Mouse (Mus musculus): Measurements from ENCODE around the gene Pla2g4f. TPM values are rescaled to one million over a fixed set of nuclear protein-coding genes. Genes with fewer than 3 reads are reported as not detected.

Gene Pla2g4f
- polyA plus RNA-seq, 1 experiment from 2014 or later = not detected

DNA sequence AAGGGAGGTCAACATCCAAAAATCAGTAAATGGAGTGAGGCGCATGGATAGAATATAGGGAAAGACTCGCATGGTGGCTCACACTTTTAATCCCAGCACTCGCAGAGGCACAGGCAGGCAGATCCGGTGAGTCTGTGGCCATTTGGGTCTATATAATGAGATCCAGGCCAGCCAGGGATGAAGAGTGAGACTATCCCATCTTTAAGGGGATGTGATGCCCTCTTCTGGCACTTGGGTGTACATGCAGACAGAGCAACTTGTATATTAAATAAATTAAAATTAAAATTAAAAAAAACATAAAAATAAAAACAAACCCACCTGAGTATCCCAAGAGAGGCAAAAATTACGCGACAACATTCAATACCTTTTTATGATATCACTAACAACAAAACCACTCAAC is 48.4 kb downstream of the Pla2g4f start:
- ATAC-seq (ENCODE audit: low FRiP score) = no peak
- no peaks in the 10 kb centered on the region for H3K27me3 ChIP-seq (ENCODE audit: control insufficient read depth, insufficient read depth, low read length)
- no peaks in the 10 kb centered on the region for H3K9me3 ChIP-seq (ENCODE audit: control insufficient read depth, low read length)
- WGBS = 72% methylated on average over 6 of the region's 6 CpGs
- H3K4me1 ChIP-seq (replicated peaks; ENCODE audit: control insufficient read depth, insufficient read depth, low read length) = no peaks in the 10 kb centered on the region
- no peak overlapping the region for H3K4me3 ChIP-seq (ENCODE audit: low read depth, low read length)
- no peak overlapping the region for H3K9ac ChIP-seq (ENCODE audit: low read depth, low read length)
- DNase-seq (ENCODE audit: low spot score) = no peak
- no peaks in the 10 kb centered on the region for H3K36me3 ChIP-seq (ENCODE audit: control insufficient read depth, insufficient read depth, low read length)
- H3K27ac ChIP-seq (ENCODE audit: low read depth, low read length) = no peak overlapping the region
- H3K4me2 ChIP-seq (replicated peaks; ENCODE audit: low read depth, low read length) = no peak overlapping the region

DNA sequence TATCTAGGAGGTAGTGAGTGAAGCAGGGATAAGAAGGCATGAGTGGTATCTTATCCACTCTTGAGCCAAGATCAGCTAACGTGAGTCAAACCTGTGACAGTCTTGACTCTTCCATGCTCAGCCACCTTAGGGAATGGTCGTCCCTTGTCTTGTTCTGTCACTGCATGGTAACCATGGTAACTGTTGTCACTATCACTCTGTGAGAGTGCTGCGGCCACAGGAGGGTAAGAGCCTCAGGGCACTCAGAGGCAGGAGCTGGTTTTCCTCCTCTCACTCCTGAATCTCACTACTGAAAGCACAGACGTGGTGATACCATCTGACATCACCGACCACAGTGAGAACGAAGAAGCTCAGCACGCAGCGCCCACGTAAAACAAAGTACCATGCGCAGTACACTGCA is 49.1 kb downstream of the Pla2g4f start:
- H3K4me3 ChIP-seq (ENCODE audit: low read depth, low read length) = no peak overlapping the region
- H3K9me3 ChIP-seq (ENCODE audit: control insufficient read depth, low read length) = no peaks in the 10 kb centered on the region
- H3K9ac ChIP-seq (ENCODE audit: low read depth, low read length) = no peak overlapping the region
- 68% methylated on average over 10 of the region's 10 CpGs for WGBS
- no peaks in the 10 kb centered on the region for H3K27me3 ChIP-seq (ENCODE audit: control insufficient read depth, insufficient read depth, low read length)
- ATAC-seq (ENCODE audit: low FRiP score) (no peak), DNase-seq (ENCODE audit: low spot score) (peak; percentile 10)
- no peak overlapping the region for H3K4me2 ChIP-seq (replicated peaks; ENCODE audit: low read depth, low read length)
- no peaks in the 10 kb centered on the region for H3K36me3 ChIP-seq (ENCODE audit: control insufficient read depth, insufficient read depth, low read length)
- H3K27ac ChIP-seq (ENCODE audit: low read depth, low read length) = no peak overlapping the region
- H3K4me1 ChIP-seq (replicated peaks; ENCODE audit: control insufficient read depth, insufficient read depth, low read length) = no peaks in the 10 kb centered on the region

DNA sequence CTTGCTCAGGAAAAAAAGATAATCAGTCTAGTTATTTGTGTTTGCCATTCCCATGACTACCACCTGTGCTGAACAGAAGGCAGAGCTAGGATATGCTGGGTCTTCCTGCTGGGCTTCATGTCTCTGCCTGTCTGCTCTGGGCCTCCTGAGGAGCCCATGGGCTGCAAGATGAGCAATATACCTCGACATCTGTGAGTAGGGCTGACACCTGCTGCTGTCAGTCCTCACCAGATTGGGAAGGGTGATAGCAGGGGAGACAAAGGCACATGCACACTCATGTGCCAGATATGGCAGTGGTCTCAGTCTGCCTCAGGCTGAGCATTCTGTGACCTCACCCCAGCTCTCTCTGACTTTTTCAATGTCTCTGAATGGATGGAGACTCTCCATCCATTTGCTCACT is 51.1 kb downstream of the Pla2g4f start:
- Histone ChIP-seq H3K4me2 (replicated peaks; ENCODE audit: low read depth, low read length) (no peak overlapping the region), H3K36me3 (ENCODE audit: control insufficient read depth, insufficient read depth, low read length) (no peaks in the 10 kb centered on the region), H3K4me3 (ENCODE audit: low read depth, low read length) (no peak overlapping the region), H3K9me3 (ENCODE audit: control insufficient read depth, low read length) (no peaks in the 10 kb centered on the region), H3K4me1 (replicated peaks; ENCODE audit: control insufficient read depth, insufficient read depth, low read length) (no peaks in the 10 kb centered on the region), H3K27me3 (ENCODE audit: control insufficient read depth, insufficient read depth, low read length) (no peaks in the 10 kb centered on the region), H3K27ac (ENCODE audit: low read depth, low read length) (no peak overlapping the region), H3K9ac (ENCODE audit: low read depth, low read length) (no peak overlapping the region)
- 19% methylated on average over 1 of the region's 1 CpGs for WGBS
- DNase-seq (ENCODE audit: low spot score) (no peak), ATAC-seq (ENCODE audit: low FRiP score) (no peak)

DNA sequence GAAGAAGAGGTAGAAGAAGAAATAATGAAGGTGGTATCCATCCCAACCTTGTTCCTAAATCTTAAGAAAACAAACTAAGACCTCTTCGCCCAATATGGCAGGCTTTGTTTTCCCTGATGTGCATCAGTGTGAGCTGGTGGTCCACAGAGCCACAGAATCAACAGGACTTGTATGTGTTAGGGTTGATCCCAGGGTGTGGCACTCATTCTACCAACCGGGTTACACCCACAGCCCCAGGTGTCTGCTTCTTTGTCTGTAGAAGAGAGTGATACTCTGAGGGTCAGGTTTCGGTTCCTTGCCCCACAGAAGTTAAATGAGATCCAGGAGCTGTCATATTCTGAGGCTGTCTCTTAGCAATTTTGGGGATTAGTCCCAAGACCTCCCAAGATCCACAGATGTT is 52.6 kb downstream of the Pla2g4f start:
- no peak overlapping the region for H3K4me2 ChIP-seq (replicated peaks; ENCODE audit: low read depth, low read length)
- H3K27me3 ChIP-seq (ENCODE audit: control insufficient read depth, insufficient read depth, low read length) = no peaks in the 10 kb centered on the region
- no peak for DNase-seq (ENCODE audit: low spot score)
- H3K36me3 ChIP-seq (ENCODE audit: control insufficient read depth, insufficient read depth, low read length) = no peaks in the 10 kb centered on the region
- H3K4me3 ChIP-seq (ENCODE audit: low read depth, low read length) = no peak overlapping the region
- WGBS = 74% methylated on average over 3 of the region's 3 CpGs
- no peaks in the 10 kb centered on the region for H3K9me3 ChIP-seq (ENCODE audit: control insufficient read depth, low read length)
- no peaks in the 10 kb centered on the region for H3K4me1 ChIP-seq (replicated peaks; ENCODE audit: control insufficient read depth, insufficient read depth, low read length)
- no peak overlapping the region for H3K27ac ChIP-seq (ENCODE audit: low read depth, low read length)
- H3K9ac ChIP-seq (ENCODE audit: low read depth, low read length) = no peak overlapping the region
- no peak for ATAC-seq (ENCODE audit: low FRiP score)

DNA sequence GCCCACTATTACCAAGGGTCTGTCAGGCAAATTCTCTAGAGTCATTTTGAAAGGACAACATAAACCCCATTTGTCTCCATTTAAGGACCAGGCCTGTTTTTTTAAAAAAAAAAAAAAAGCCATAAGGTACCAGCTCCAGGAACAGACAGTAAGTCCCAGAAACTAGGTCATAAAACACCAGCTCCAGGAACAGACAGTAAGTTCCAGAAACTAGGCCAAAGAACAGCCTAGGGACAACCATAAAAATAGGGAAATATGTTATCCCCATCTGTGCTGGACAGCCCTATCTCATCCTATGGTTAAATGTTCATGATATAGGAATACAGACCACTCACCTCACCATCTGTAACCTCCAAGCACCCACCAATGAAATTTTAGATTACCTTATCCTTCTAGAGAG is 57.7 kb downstream of the Pla2g4f start:
- Histone ChIP-seq H3K9ac (ENCODE audit: low read depth, low read length) (no peak overlapping the region), H3K4me1 (replicated peaks; ENCODE audit: control insufficient read depth, insufficient read depth, low read length) (no peaks in the 10 kb centered on the region), H3K36me3 (ENCODE audit: control insufficient read depth, insufficient read depth, low read length) (no peaks in the 10 kb centered on the region), H3K27ac (ENCODE audit: low read depth, low read length) (no peak overlapping the region), H3K4me2 (replicated peaks; ENCODE audit: low read depth, low read length) (no peak overlapping the region), H3K27me3 (ENCODE audit: control insufficient read depth, insufficient read depth, low read length) (no peaks in the 10 kb centered on the region), H3K4me3 (ENCODE audit: low read depth, low read length) (no peak overlapping the region), H3K9me3 (ENCODE audit: control insufficient read depth, low read length) (no peaks in the 10 kb centered on the region)
- ATAC-seq (ENCODE audit: low FRiP score) = no peak
- no peak for DNase-seq (ENCODE audit: low spot score)

DNA sequence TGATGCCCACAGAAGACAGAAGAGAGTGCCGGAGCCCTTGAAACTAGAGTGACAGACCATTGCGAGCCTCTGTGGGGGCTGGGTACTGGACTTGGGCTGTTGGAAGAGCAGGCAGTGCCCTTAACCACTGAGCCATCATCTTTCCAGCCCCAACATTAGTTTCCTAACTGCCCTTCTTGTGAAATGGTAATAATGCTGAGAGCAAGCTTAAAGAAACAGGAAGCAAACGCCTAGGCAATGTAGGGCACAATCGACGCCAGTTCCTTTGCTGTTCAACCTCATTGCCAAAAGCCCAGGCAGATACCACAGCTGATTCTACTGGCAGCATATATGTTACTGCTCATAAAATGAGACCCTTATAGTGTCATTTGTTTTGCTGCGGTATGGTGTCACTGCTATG is 61.3 kb downstream of the Pla2g4f start:
- DNase-seq (ENCODE audit: low spot score) = no peak
- no peak overlapping the region for H3K9ac ChIP-seq (ENCODE audit: low read depth, low read length)
- H3K36me3 ChIP-seq (ENCODE audit: control insufficient read depth, insufficient read depth, low read length) = no peaks in the 10 kb centered on the region
- no peaks in the 10 kb centered on the region for H3K4me1 ChIP-seq (replicated peaks; ENCODE audit: control insufficient read depth, insufficient read depth, low read length)
- no peak overlapping the region for H3K4me2 ChIP-seq (replicated peaks; ENCODE audit: low read depth, low read length)
- H3K9me3 ChIP-seq (ENCODE audit: control insufficient read depth, low read length) = no peaks in the 10 kb centered on the region
- no peak overlapping the region for H3K4me3 ChIP-seq (ENCODE audit: low read depth, low read length)
- no peak overlapping the region for H3K27ac ChIP-seq (ENCODE audit: low read depth, low read length)
- WGBS = 92% methylated on average over 6 of the region's 6 CpGs
- H3K27me3 ChIP-seq (ENCODE audit: control insufficient read depth, insufficient read depth, low read length) = no peaks in the 10 kb centered on the region
- no peak for ATAC-seq (ENCODE audit: low FRiP score)

Other genes starting within 250 kb of the Pla2g4f start
- gene Ehd4, start 159.6 kb downstream of the Pla2g4f start, polyA plus RNA-seq (2014; fragmentation: Nextera tagmentation; extraction: Ambion mirVana) = 13.6 and 18.3 TPM in 2 replicates
- 0.11 and 0.31 TPM in 2 replicates for gene Pla2g4e, start 68.8 kb downstream of the Pla2g4f start, polyA plus RNA-seq (2014; fragmentation: Nextera tagmentation; extraction: Ambion mirVana)
- gene Pla2g4d, start 25.0 kb downstream of the Pla2g4f start, polyA plus RNA-seq (2014; fragmentation: Nextera tagmentation; extraction: Ambion mirVana) = 0.09 TPM in 1 of 2 replicates, not detected in the other
- 35.4 and 39.1 TPM in 2 replicates for gene Vps39, start 39.0 kb upstream of the Pla2g4f start, polyA plus RNA-seq (2014; fragmentation: Nextera tagmentation; extraction: Ambion mirVana)
- 8.8 and 9.2 TPM in 2 replicates for gene Ganc, start 89.7 kb upstream of the Pla2g4f start, polyA plus RNA-seq (2014; fragmentation: Nextera tagmentation; extraction: Ambion mirVana)
- gene Tmem87a, start 89.9 kb upstream of the Pla2g4f start, polyA plus RNA-seq (2014; fragmentation: Nextera tagmentation; extraction: Ambion mirVana) = 11.9 and 17.0 TPM in 2 replicates
- gene Capn3, start 141.9 kb upstream of the Pla2g4f start, polyA plus RNA-seq (2014; fragmentation: Nextera tagmentation; extraction: Ambion mirVana) = 1.6 and 1.7 TPM in 2 replicates
- gene Zfp106, start 249.7 kb upstream of the Pla2g4f start, polyA plus RNA-seq (2014; fragmentation: Nextera tagmentation; extraction: Ambion mirVana) = 59.8 and 72.6 TPM in 2 replicates